Mouse (Mus musculus): ENCODE data around the gene Mettl23. TPM values are rescaled to one million over a fixed set of nuclear protein-coding genes. Genes with fewer than 3 reads are reported as not detected.
"Not testable (repeated sequence)": the region's sequence is repeated elsewhere in the genome, so short reads cannot be mapped to it uniquely, and the experiment has no call there.

Gene Mettl23
- polyA plus RNA-seq, 1 experiment = 30.9 TPM

- WGBS = 93% methylated on average over 3 of the region's 3 CpGs
- no peak overlapping the region for H3K4me3 ChIP-seq (ENCODE audit: extremely low read depth, insufficient read depth, insufficient read length)
- DNase-seq (ENCODE audit: low read depth in 1 of 2, low spot score in 2 of 2) = no peak
- no peaks in the 10 kb centered on the region for H3K27me3 ChIP-seq (ENCODE audit: control insufficient read depth, insufficient read depth, low read length)
- peaks cover 20% of the 10 kb centered on the region for H3K36me3 ChIP-seq (ENCODE audit: control insufficient read depth, insufficient read depth, low read length)
- H3K27ac ChIP-seq (ENCODE audit: insufficient read depth, low read length) = no peak overlapping the region
- H3K4me1 ChIP-seq (ENCODE audit: control insufficient read depth, insufficient read depth, insufficient read length) = no peaks in the 10 kb centered on the region; the same call in 1 of the 2 replicates
- TF ChIP-seq CTCF (IDR thresholded peaks at IDR 0.05; ENCODE audit: extremely low read depth, insufficient read depth, insufficient read length, insufficient replicate concordance) (no peak), POLR2A (IDR thresholded peaks at IDR 0.05; ENCODE audit: low read depth, low read length) (no peak)
Observed at GRCm38 (mm10) chr11:116847187-116848085, 4.4 kb downstream of the Mettl23 start.

- TF ChIP-seq POLR2A (IDR thresholded peaks at IDR 0.05; ENCODE audit: low read depth, low read length) (no peak), CTCF (IDR thresholded peaks at IDR 0.05; ENCODE audit: extremely low read depth, insufficient read depth, insufficient read length, insufficient replicate concordance) (no peak)
- no peak overlapping the region for H3K27ac ChIP-seq (ENCODE audit: insufficient read depth, low read length)
- peaks cover 20% of the 10 kb centered on the region for H3K36me3 ChIP-seq (ENCODE audit: control insufficient read depth, insufficient read depth, low read length)
- H3K27me3 ChIP-seq (ENCODE audit: control insufficient read depth, insufficient read depth, low read length) = no peaks in the 10 kb centered on the region
- WGBS = 88% methylated on average over 5 of the region's 5 CpGs
- DNase-seq (ENCODE audit: low read depth in 1 of 2, low spot score in 2 of 2) = no peak
- no peak overlapping the region for H3K4me3 ChIP-seq (ENCODE audit: extremely low read depth, insufficient read depth, insufficient read length)
- H3K4me1 ChIP-seq (ENCODE audit: control insufficient read depth, insufficient read depth, insufficient read length) = no peaks in the 10 kb centered on the region; the same call in 1 of the 2 replicates
Observed at GRCm38 (mm10) chr11:116848086-116848876, 5.2 kb downstream of the Mettl23 start.

GRCm38 (mm10) chr11:116848877-116849178 lies 5.8 kb downstream of the Mettl23 start:
- 75% methylated on average over 2 of the region's 2 CpGs for WGBS
- not testable (repeated sequence) for H3K27ac ChIP-seq (ENCODE audit: insufficient read depth, low read length); H3K4me3 ChIP-seq (ENCODE audit: extremely low read depth, insufficient read depth, insufficient read length); DNase-seq (ENCODE audit: low read depth in 1 of 2, low spot score in 2 of 2); H3K4me1 ChIP-seq (ENCODE audit: control insufficient read depth, insufficient read depth, insufficient read length); H3K27me3 ChIP-seq (ENCODE audit: control insufficient read depth, insufficient read depth, low read length)
- peaks cover 20% of the 10 kb centered on the region for H3K36me3 ChIP-seq (ENCODE audit: control insufficient read depth, insufficient read depth, low read length)

DNA sequence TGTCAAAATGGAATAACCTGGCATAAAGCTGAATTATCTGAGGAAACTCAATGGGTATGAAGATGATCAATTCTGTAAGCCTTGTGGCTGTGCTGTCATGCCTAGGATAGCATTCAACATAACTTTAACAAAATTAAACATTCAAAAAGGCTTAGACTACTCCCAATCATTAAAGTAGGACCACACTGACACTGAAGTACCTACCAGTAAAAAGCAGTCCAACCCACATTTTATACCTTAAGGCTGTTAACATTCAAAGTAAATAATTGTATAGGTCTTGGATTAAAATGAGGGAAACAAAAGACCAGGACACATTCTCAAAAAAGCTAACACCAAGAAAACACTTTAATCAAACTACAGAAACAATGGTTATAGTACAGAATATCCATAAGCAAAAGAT lies 6.5 kb downstream of the Mettl23 start:
- DNase-seq (ENCODE audit: low read depth in 1 of 2, low spot score in 2 of 2) = no peak
- H3K4me3 ChIP-seq (ENCODE audit: extremely low read depth, insufficient read depth, insufficient read length) = no peak overlapping the region
- H3K27ac ChIP-seq (ENCODE audit: insufficient read depth, low read length) = no peak overlapping the region
- no peak for TF ChIP-seq POLR2A (IDR thresholded peaks at IDR 0.05; ENCODE audit: low read depth, low read length)
- no peak for TF ChIP-seq CTCF (IDR thresholded peaks at IDR 0.05; ENCODE audit: extremely low read depth, insufficient read depth, insufficient read length, insufficient replicate concordance)
- H3K27me3 ChIP-seq (ENCODE audit: control insufficient read depth, insufficient read depth, low read length) = no peaks in the 10 kb centered on the region
- H3K4me1 ChIP-seq (ENCODE audit: control insufficient read depth, insufficient read depth, insufficient read length) = no peaks in the 10 kb centered on the region; the same call in none of the 2 replicates
- peaks cover 20% of the 10 kb centered on the region for H3K36me3 ChIP-seq (ENCODE audit: control insufficient read depth, insufficient read depth, low read length)

- DNase-seq (ENCODE audit: low read depth in 1 of 2, low spot score in 2 of 2) = no peak
- H3K4me1 ChIP-seq (ENCODE audit: control insufficient read depth, insufficient read depth, insufficient read length) = no peaks in the 10 kb centered on the region; the same call in none of the 2 replicates
- H3K27me3 ChIP-seq (ENCODE audit: control insufficient read depth, insufficient read depth, low read length) = no peaks in the 10 kb centered on the region
- TF ChIP-seq POLR2A (IDR thresholded peaks at IDR 0.05; ENCODE audit: low read depth, low read length) = no peak
- TF ChIP-seq CTCF (IDR thresholded peaks at IDR 0.05; ENCODE audit: extremely low read depth, insufficient read depth, insufficient read length, insufficient replicate concordance) = no peak
- no peak overlapping the region for H3K4me3 ChIP-seq (ENCODE audit: extremely low read depth, insufficient read depth, insufficient read length)
- no peak overlapping the region for H3K27ac ChIP-seq (ENCODE audit: insufficient read depth, low read length)
- H3K36me3 ChIP-seq (ENCODE audit: control insufficient read depth, insufficient read depth, low read length) = peaks cover 20% of the 10 kb centered on the region
- WGBS = 18% methylated on average over 4 of the region's 4 CpGs
Observed at GRCm38 (mm10) chr11:116850085-116850484, 7.0 kb downstream of the Mettl23 start.

DNA sequence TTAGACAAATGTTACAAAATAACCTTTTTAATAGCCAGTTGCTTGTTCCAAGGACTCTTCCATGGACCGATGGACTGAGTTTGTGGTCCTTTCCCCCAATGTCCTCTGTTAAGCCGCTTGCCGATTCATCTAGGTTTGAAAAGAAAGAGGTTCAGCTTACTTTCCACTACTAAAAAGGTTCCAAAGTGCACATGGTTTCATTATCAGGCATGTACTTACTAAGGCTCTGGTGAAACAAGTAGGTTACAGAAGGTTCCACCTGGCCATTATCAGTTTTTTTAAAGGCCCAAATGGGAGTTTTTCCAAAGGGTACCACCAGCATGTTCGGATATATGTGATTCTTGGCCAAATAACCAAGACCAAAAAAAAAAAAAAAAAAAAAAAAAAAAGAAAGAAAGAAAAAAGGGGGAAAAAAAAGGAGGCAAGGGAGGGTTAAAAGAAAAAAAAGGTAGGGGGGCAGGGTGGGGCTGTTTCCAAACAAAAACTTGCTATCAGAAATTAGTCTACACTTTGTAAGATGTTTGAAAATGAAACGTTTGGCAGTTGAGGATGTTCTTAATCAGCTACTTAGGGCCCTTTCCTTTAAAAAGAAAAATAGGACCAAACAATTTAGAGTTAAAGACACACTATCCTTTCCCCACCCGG lies 7.9 kb downstream of the Mettl23 start:
- Histone ChIP-seq H3K4me3 (ENCODE audit: extremely low read depth, insufficient read depth, insufficient read length) (peak overlapping the region; percentile 72), H3K27me3 (ENCODE audit: control insufficient read depth, insufficient read depth, low read length) (no peaks in the 10 kb centered on the region), H3K36me3 (ENCODE audit: control insufficient read depth, insufficient read depth, low read length) (peaks cover 20% of the 10 kb centered on the region), H3K27ac (ENCODE audit: insufficient read depth, low read length) (no peak overlapping the region), H3K4me1 (ENCODE audit: control insufficient read depth, insufficient read depth, insufficient read length) (no peaks in the 10 kb centered on the region; the same call in none of the 2 replicates)
- TF ChIP-seq CTCF (IDR thresholded peaks at IDR 0.05; ENCODE audit: extremely low read depth, insufficient read depth, insufficient read length, insufficient replicate concordance) = no peak
- TF ChIP-seq POLR2A (IDR thresholded peaks at IDR 0.05; ENCODE audit: low read depth, low read length) = no peak
- 11% methylated on average over 6 of the region's 6 CpGs for WGBS
- no peak for DNase-seq (ENCODE audit: low read depth in 1 of 2, low spot score in 2 of 2)
